Mouse (Mus musculus) ovary, postnatal 10 days (tissue): ENCODE measurements around the gene Nxph3.
A peak's percentile ranks its signal among the peaks of the same experiment; 100 is the strongest.

Experiments
- DNase-seq: peaks from one replicate; pipeline ENCODE4 v3.0.0; 2022; ENCODE audit warnings: low spot score

The Nxph3 gene

GRCm38 (mm10) chr11:95514298-95514861 lies at the start of gene Nxph3:
Gene Nxph3 (minus strand): TSS chr11:95514570.
- DNase-seq, result no peak

- no peak for DNase-seq
These were observed 49.5 kb upstream of the Nxph3 start for GRCm38 (mm10) chr11:95563849-95564248.

- no peak for DNase-seq
These were observed 46.4 kb upstream of the Nxph3 start for GRCm38 (mm10) chr11:95560773-95561172.

GRCm38 (mm10) chr11:95559761-95560160 lies 45.4 kb upstream of the Nxph3 start:
- no peak for DNase-seq

- DNase-seq, result no peak
These were observed 43.3 kb upstream of the Nxph3 start for GRCm38 (mm10) chr11:95557719-95558118.

- no peak for DNase-seq
These were observed 42.7 kb upstream of the Nxph3 start for GRCm38 (mm10) chr11:95557032-95557431.

GRCm38 (mm10) chr11:95555279-95555678 lies 40.9 kb upstream of the Nxph3 start:
- DNase-seq, result no peak

GRCm38 (mm10) chr11:95550301-95551021 lies 36.1 kb upstream of the Nxph3 start:
- no peak for DNase-seq

GRCm38 (mm10) chr11:95546021-95546782 lies 31.8 kb upstream of the Nxph3 start:
- DNase-seq, result no peak

GRCm38 (mm10) chr11:95544546-95545327 lies 30.4 kb upstream of the Nxph3 start:
- no peak for DNase-seq

- no peak for DNase-seq
These were observed 26.4 kb upstream of the Nxph3 start for GRCm38 (mm10) chr11:95540637-95541385.

GRCm38 (mm10) chr11:95538378-95539104 lies 24.2 kb upstream of the Nxph3 start:
- DNase-seq, result no peak

- DNase-seq, result peak; percentile 96
These were observed 19.3 kb upstream of the Nxph3 start for GRCm38 (mm10) chr11:95533484-95534160.

GRCm38 (mm10) chr11:95532353-95533072 lies 18.1 kb upstream of the Nxph3 start:
- DNase-seq, result no peak

GRCm38 (mm10) chr11:95528231-95528630 lies 13.9 kb upstream of the Nxph3 start:
- DNase-seq, result no peak

- no peak for DNase-seq
These were observed 12.9 kb upstream of the Nxph3 start for GRCm38 (mm10) chr11:95527307-95527706.

GRCm38 (mm10) chr11:95521563-95521962 lies 7.2 kb upstream of the Nxph3 start:
- DNase-seq, result peak; percentile 56

- DNase-seq, result peak; percentile 70
These were observed 6.2 kb upstream of the Nxph3 start for GRCm38 (mm10) chr11:95520456-95521072.

- DNase-seq, result no peak
These were observed 5.6 kb upstream of the Nxph3 start for GRCm38 (mm10) chr11:95519996-95520395.
